Mouse (Mus musculus) G1E (cell line): ENCODE data around the gene Pidd1. TPM values are rescaled to one million over a fixed set of nuclear protein-coding genes. Genes with fewer than 3 reads are reported as not detected.
A peak's percentile ranks its signal among the peaks of the same experiment; 100 is the strongest.

Source experiments
- ATAC-seq: 2 replicates; pipeline ENCODE4 v1.8.0; 2016; ENCODE audit warnings: mild to moderate bottlenecking; ENCODE audit not compliant: insufficient number of reproducible peaks, poor library complexity, low FRiP score, severe bottlenecking; ENCODE audit errors: extremely low read depth
- DNase-seq: peaks from one replicate; pipeline ENCODE4 v3.0.0; 2012; ENCODE audit warnings: low spot score
- H3K27me3 ChIP-seq: 2 replicates; pipeline ENCODE4 v1.6.1; 2012; ENCODE audit warnings: mild to moderate bottlenecking, low read length, inconsistent platforms; ENCODE audit not compliant: insufficient read depth
- H3K36me3 ChIP-seq: replicated peaks from 2 replicates; pipeline ENCODE3; 2012; ENCODE audit warnings: mild to moderate bottlenecking, inconsistent platforms
- H3K4me1 ChIP-seq: 2 replicates; pipeline ENCODE4 v1.6.1; 2012; ENCODE audit warnings: low read depth, low read length, inconsistent platforms, mixed read lengths; ENCODE audit not compliant: insufficient read depth
- H3K4me3 ChIP-seq: 2 replicates; pipeline ENCODE4 v1.5.1; 2012; ENCODE audit warnings: low read depth, mild to moderate bottlenecking, inconsistent platforms, low read length, moderate library complexity, mixed read lengths
- H3K9me3 ChIP-seq: replicated peaks from 2 replicates; pipeline ENCODE4 v1.6.1; 2012; ENCODE audit warnings: inconsistent platforms
- CTCF ChIP-seq: IDR thresholded peaks from 2 replicates; pipeline ENCODE4 v1.5.1; 2012; ENCODE audit warnings: low read depth, low read length, inconsistent platforms, mixed read lengths
- GATA1 ChIP-seq: IDR thresholded peaks from 2 replicates; pipeline ENCODE4 v1.6.1; 2012; ENCODE audit warnings: borderline replicate concordance, low read length, inconsistent platforms, mixed read lengths
- GATA2 ChIP-seq: IDR thresholded peaks from 2 replicates; pipeline ENCODE4 v1.6.1; 2012; ENCODE audit warnings: low read depth, low read length, inconsistent platforms, borderline replicate concordance
- POLR2AphosphoS5 ChIP-seq: IDR thresholded peaks from 2 replicates; pipeline ENCODE4 v1.6.1; 2012; ENCODE audit warnings: low read depth, low read length, inconsistent platforms; ENCODE audit not compliant: insufficient replicate concordance
- TAL1 ChIP-seq: conservative IDR thresholded peaks from 2 replicates; pipeline ENCODE4 v1.6.1; 2012; ENCODE audit warnings: low read depth, low read length, inconsistent platforms, mixed read lengths
- polyA plus RNA-seq: library from polyadenylated mRNA; stranded (reverse); fragments of >175 nt; gene quantifications from 2 replicates; pipeline ENCODE4 v1.2.3, GENCODE M21; 2012
- total RNA-seq, 2 experiments: library from RNA; stranded (forward) in 1 of 2; stranded (reverse) in 1 of 2; fragments of 200-1000 nt in 1 of 2; fragments of >200 nt in 1 of 2; fragmentation: Nextera tagmentation in 1 of 2; gene quantifications; 2 replicates each; pipeline ENCODE4 v1.2.3; 2014 to 2017

Gene Pidd1
- total and polyA plus RNA-seq, 3 experiments: 8.9 to 59.6 (median 22.9) TPM

GRCm38 (mm10) chr7:141405466-141405865 is 38.4 kb downstream of the Pidd1 start:
- ATAC-seq: no peak
- no peak overlapping the region for H3K4me3 ChIP-seq
- no peak for DNase-seq
- peaks cover 81% of the 10 kb centered on the region for H3K36me3 ChIP-seq
- no peaks in the 10 kb centered on the region for H3K27me3 ChIP-seq
- peaks cover 37% of the 10 kb centered on the region for H3K4me1 ChIP-seq
- TF ChIP-seq GATA2: no peak
- no peak for TF ChIP-seq GATA1
- TF ChIP-seq TAL1: no peak
- TF ChIP-seq POLR2AphosphoS5: no peak
- no peak for TF ChIP-seq CTCF
- no peaks in the 10 kb centered on the region for H3K9me3 ChIP-seq

GRCm38 (mm10) chr7:141403305-141403704 is 40.5 kb downstream of the Pidd1 start:
- no peak for TF ChIP-seq GATA1
- peak; percentile 79 for TF ChIP-seq CTCF
- no peak for TF ChIP-seq GATA2
- no peak for TF ChIP-seq TAL1
- TF ChIP-seq POLR2AphosphoS5: no peak
- no peaks in the 10 kb centered on the region for H3K27me3 ChIP-seq
- no peaks in the 10 kb centered on the region for H3K9me3 ChIP-seq
- DNase-seq (peak; percentile 46), ATAC-seq (peak; percentile 45; the same call in 1 of the 2 replicates)
- no peak overlapping the region for H3K4me3 ChIP-seq
- peaks cover 81% of the 10 kb centered on the region for H3K36me3 ChIP-seq
- H3K4me1 ChIP-seq: peaks cover 26% of the 10 kb centered on the region

GRCm38 (mm10) chr7:141395348-141395747 is 48.5 kb downstream of the Pidd1 start:
- no peak for DNase-seq
- no peak for ATAC-seq
- H3K27me3 ChIP-seq: no peaks in the 10 kb centered on the region
- H3K36me3 ChIP-seq: peaks cover 56% of the 10 kb centered on the region
- H3K4me1 ChIP-seq: peaks cover 53% of the 10 kb centered on the region
- no peak overlapping the region for H3K4me3 ChIP-seq
- H3K9me3 ChIP-seq: no peaks in the 10 kb centered on the region
- TF ChIP-seq POLR2AphosphoS5 (no peak), GATA1 (no peak), TAL1 (no peak), GATA2 (no peak), CTCF (no peak)

- H3K27me3 ChIP-seq: no peaks in the 10 kb centered on the region
- no peak overlapping the region for H3K4me3 ChIP-seq
- peak; percentile 24 for DNase-seq
- no peaks in the 10 kb centered on the region for H3K9me3 ChIP-seq
- peaks cover 50% of the 10 kb centered on the region for H3K36me3 ChIP-seq
- TF ChIP-seq CTCF (peak; percentile 88), TAL1 (no peak), POLR2AphosphoS5 (no peak), GATA2 (no peak), GATA1 (no peak)
- H3K4me1 ChIP-seq: peaks cover 58% of the 10 kb centered on the region
- ATAC-seq: no peak
Observed at GRCm38 (mm10) chr7:141394771-141395170, 49.1 kb downstream of the Pidd1 start.

- ATAC-seq (peak; percentile 23; the same call in 1 of the 2 replicates), DNase-seq (peak; percentile 27)
- peak overlapping the region; percentile 41; the same call in 1 of the 2 replicates for H3K4me3 ChIP-seq
- H3K4me1 ChIP-seq: peaks cover 65% of the 10 kb centered on the region
- no peaks in the 10 kb centered on the region for H3K9me3 ChIP-seq
- peaks cover 44% of the 10 kb centered on the region for H3K36me3 ChIP-seq
- TF ChIP-seq TAL1 (no peak), CTCF (no peak), GATA1 (no peak)
- H3K27me3 ChIP-seq: no peaks in the 10 kb centered on the region
Observed at GRCm38 (mm10) chr7:141394158-141394557, 49.7 kb downstream of the Pidd1 start.

- ATAC-seq (peak; percentile 15; the same call in 1 of the 2 replicates), DNase-seq (peak; percentile 47)
- Histone ChIP-seq H3K4me3 (peak overlapping the region; percentile 79), H3K9me3 (no peaks in the 10 kb centered on the region), H3K36me3 (peaks cover 30% of the 10 kb centered on the region), H3K4me1 (peaks cover 77% of the 10 kb centered on the region), H3K27me3 (no peaks in the 10 kb centered on the region)
- TF ChIP-seq GATA1: no peak
- TF ChIP-seq TAL1: no peak
Observed at GRCm38 (mm10) chr7:141392552-141393222, 51.1 kb downstream of the Pidd1 start.
